Mouse (Mus musculus) limb, embryonic 10.5 days (tissue): Measurements from ENCODE around the gene Zfp454. TPM values are rescaled to one million over a fixed set of nuclear protein-coding genes. Genes with fewer than 3 reads are reported as not detected.
A peak's percentile ranks its signal among the peaks of the same experiment; 100 is the strongest.

Source experiments
- DNase-seq: peaks from one replicate; pipeline ENCODE4 v3.0.0-alpha.2; 2017; ENCODE audit warnings: low spot score
- H3K27ac ChIP-seq: fragments of 300-500 bp; sonication (generic); 2 replicates; pipeline ENCODE4 v1.5.1; 2016; ENCODE audit warnings: mild to moderate bottlenecking
- H3K27me3 ChIP-seq: fragments of 300-500 bp; sonication (generic); 2 replicates; pipeline ENCODE4 v1.6.1; 2016; ENCODE audit warnings: low read depth, mild to moderate bottlenecking; ENCODE audit not compliant: poor library complexity, severe bottlenecking
- H3K36me3 ChIP-seq: fragments of 300-500 bp; sonication (generic); 2 replicates; pipeline ENCODE4 v1.6.1; 2016; ENCODE audit warnings: mild to moderate bottlenecking, moderate library complexity
- H3K4me1 ChIP-seq: fragments of 300-500 bp; sonication (generic); 2 replicates; pipeline ENCODE4 v1.6.1; 2016
- H3K4me3 ChIP-seq: fragments of 300-500 bp; sonication (generic); 2 replicates; pipeline ENCODE4 v1.5.1; 2016; ENCODE audit warnings: mild to moderate bottlenecking, moderate library complexity
- H3K9me3 ChIP-seq: fragments of 300-500 bp; sonication (generic); replicated peaks from 2 replicates; pipeline ENCODE4 v1.6.1; 2016; ENCODE audit warnings: mild to moderate bottlenecking
- WGBS: fragments of 180-500 bp; shearing (Covaris S2); methylation state at CpG from one replicate; pipeline ENCODE4 v1.1.7; 2016; 5-methylcytosine and 5-hydroxymethylcytosine counted together
- polyA plus RNA-seq: library from polyadenylated mRNA; unstranded; fragments of >200 nt; fragmentation: Nextera tagmentation; extraction: Ambion mirVana; gene quantifications from 2 replicates; pipeline ENCODE4 v1.2.1, GENCODE M21; 2016

Zfp454 gene
- polyA plus RNA-seq, result 13.2 and 14.0 TPM in 2 replicates

- Histone ChIP-seq H3K27ac (peak within 1 kb of the TSS; percentile 86), H3K36me3 (peaks cover 34% of the 10 kb centered on the region), H3K9me3 (no peaks in the 10 kb centered on the region), H3K27me3 (no peaks in the 10 kb centered on the region), H3K4me3 (peak within 1 kb of the TSS; percentile 60), H3K4me1 (peaks cover 17% of the 10 kb centered on the region)
- 7% methylated on average over 26 of the region's 26 CpGs for WGBS
- DNase-seq, result peak; percentile 86
Observed at GRCm38 (mm10) chr11:50887390-50888128, at the start of gene Zfp454. TSS of gene Zfp454 (minus strand) at chr11:50887651.

- Histone ChIP-seq H3K4me1 (peaks cover 12% of the 10 kb centered on the region), H3K9me3 (no peaks in the 10 kb centered on the region), H3K27me3 (peaks cover 20% of the 10 kb centered on the region), H3K27ac (0 out of 2 replicates have a peak overlapping the region, but pooled peaks have one; percentile 83), H3K36me3 (no peaks in the 10 kb centered on the region), H3K4me3 (peak overlapping the region; percentile 80)
- 95% methylated on average over 1 of the region's 1 CpGs for WGBS
- no peak for DNase-seq
Observed at GRCm38 (mm10) chr11:50932040-50932439, 44.6 kb upstream of the Zfp454 start.

- no peaks in the 10 kb centered on the region for H3K36me3 ChIP-seq
- H3K27me3 ChIP-seq, result peaks cover 20% of the 10 kb centered on the region
- H3K4me1 ChIP-seq, result peaks cover 12% of the 10 kb centered on the region
- DNase-seq, result peak; percentile 87
- WGBS, result under 1% methylated on average over 18 of the region's 18 CpGs
- H3K27ac ChIP-seq, result peak within 1 kb of the TSS; percentile 83
- H3K9me3 ChIP-seq, result no peaks in the 10 kb centered on the region
- peak within 1 kb of the TSS; percentile 80 for H3K4me3 ChIP-seq
Observed at GRCm38 (mm10) chr11:50931451-50931866, 44.0 kb upstream of the Zfp454 start, which contains the start of gene Zfp354b. TSS of gene Zfp354b (minus strand) at chr11:50931633.

GRCm38 (mm10) chr11:50931021-50931420 lies 43.6 kb upstream of the Zfp454 start:
- peaks cover 20% of the 10 kb centered on the region for H3K27me3 ChIP-seq
- H3K4me3 ChIP-seq, result peak overlapping the region; percentile 80
- H3K4me1 ChIP-seq, result peaks cover 12% of the 10 kb centered on the region
- DNase-seq, result peak; percentile 52
- H3K9me3 ChIP-seq, result no peaks in the 10 kb centered on the region
- peak overlapping the region; percentile 83 for H3K27ac ChIP-seq
- no peaks in the 10 kb centered on the region for H3K36me3 ChIP-seq
- 2% methylated on average over 16 of the region's 16 CpGs for WGBS

GRCm38 (mm10) chr11:50930469-50931014 lies 43.1 kb upstream of the Zfp454 start:
- Histone ChIP-seq H3K36me3 (no peaks in the 10 kb centered on the region), H3K27ac (peak overlapping the region; percentile 83; the same call in 1 of the 2 replicates), H3K4me1 (peaks cover 12% of the 10 kb centered on the region), H3K4me3 (peak overlapping the region; percentile 80), H3K27me3 (peaks cover 20% of the 10 kb centered on the region), H3K9me3 (no peaks in the 10 kb centered on the region)
- no peak for DNase-seq
- WGBS, result 31% methylated on average over 14 of the region's 14 CpGs

- Histone ChIP-seq H3K27me3 (no peaks in the 10 kb centered on the region), H3K9me3 (no peaks in the 10 kb centered on the region), H3K4me3 (peak within 1 kb of the TSS; percentile 77), H3K4me1 (0 out of 2 replicates have a peak, but pooled peaks cover 3% of the 10 kb centered on the region), H3K36me3 (peaks cover 41% of the 10 kb centered on the region), H3K27ac (peak within 1 kb of the TSS; percentile 96)
- peak; percentile 89 for DNase-seq
- WGBS, result under 1% methylated on average over 47 of the region's 47 CpGs
Observed at GRCm38 (mm10) chr11:50915671-50916320, 28.3 kb upstream of the Zfp454 start, which contains the start of gene Zfp2. TSS of gene Zfp2 (minus strand) at chr11:50916165.

GRCm38 (mm10) chr11:50914461-50914860 lies 27.0 kb upstream of the Zfp454 start:
- DNase-seq, result no peak
- Histone ChIP-seq H3K4me3 (no peak overlapping the region), H3K27me3 (no peaks in the 10 kb centered on the region), H3K9me3 (no peaks in the 10 kb centered on the region), H3K36me3 (peaks cover 54% of the 10 kb centered on the region), H3K4me1 (0 out of 2 replicates have a peak, but pooled peaks cover 3% of the 10 kb centered on the region), H3K27ac (no peak overlapping the region)
- WGBS, result 92% methylated on average over 3 of the region's 3 CpGs

- peaks cover 66% of the 10 kb centered on the region for H3K36me3 ChIP-seq
- no peak for DNase-seq
Observed at GRCm38 (mm10) chr11:50913301-50913700, 25.9 kb upstream of the Zfp454 start.

GRCm38 (mm10) chr11:50908136-50908535 lies 20.7 kb upstream of the Zfp454 start:
- H3K27ac ChIP-seq, result no peak overlapping the region
- peaks cover 12% of the 10 kb centered on the region; the same call in 1 of the 2 replicates for H3K9me3 ChIP-seq
- WGBS, result 93% methylated on average over 5 of the region's 5 CpGs
- DNase-seq, result no peak
- H3K27me3 ChIP-seq, result no peaks in the 10 kb centered on the region
- peaks cover 100% of the 10 kb centered on the region for H3K36me3 ChIP-seq
- H3K4me3 ChIP-seq, result no peak overlapping the region
- no peaks in the 10 kb centered on the region for H3K4me1 ChIP-seq

More at GRCm38 (mm10) chr11:50913301-50913700, 25.9 kb upstream of the Zfp454 start:
- Histone ChIP-seq H3K4me1 (0 out of 2 replicates have a peak, but pooled peaks cover 3% of the 10 kb centered on the region), H3K27ac (no peak overlapping the region), H3K27me3 (no peaks in the 10 kb centered on the region), H3K9me3 (no peaks in the 10 kb centered on the region), H3K4me3 (no peak overlapping the region)
- 87% methylated on average over 1 of the region's 1 CpGs for WGBS

- no peak overlapping the region for H3K27ac ChIP-seq
- peaks cover 38% of the 10 kb centered on the region for H3K9me3 ChIP-seq
- H3K36me3 ChIP-seq, result peaks cover 42% of the 10 kb centered on the region
- no peaks in the 10 kb centered on the region for H3K4me1 ChIP-seq
- H3K27me3 ChIP-seq, result no peaks in the 10 kb centered on the region
- H3K4me3 ChIP-seq, result no peak overlapping the region
- DNase-seq, result no peak
- 83% methylated on average over 1 of the region's 1 CpGs for WGBS
Observed at GRCm38 (mm10) chr11:50897359-50897758, 9.9 kb upstream of the Zfp454 start.

- Histone ChIP-seq H3K4me3 (no peak overlapping the region), H3K9me3 (peaks cover 6% of the 10 kb centered on the region; the same call in 1 of the 2 replicates), H3K36me3 (no peaks in the 10 kb centered on the region), H3K4me1 (peaks cover 6% of the 10 kb centered on the region; the same call in 1 of the 2 replicates), H3K27me3 (no peaks in the 10 kb centered on the region), H3K27ac (no peak overlapping the region)
- WGBS, result 47% methylated on average over 2 of the region's 2 CpGs
- DNase-seq, result peak; percentile 35
Observed at GRCm38 (mm10) chr11:50892441-50892840, 5.0 kb upstream of the Zfp454 start.

- Histone ChIP-seq H3K4me1 (peaks cover 17% of the 10 kb centered on the region), H3K4me3 (peak overlapping the region; percentile 60), H3K9me3 (no peaks in the 10 kb centered on the region), H3K36me3 (peaks cover 40% of the 10 kb centered on the region), H3K27ac (peak overlapping the region; percentile 86), H3K27me3 (no peaks in the 10 kb centered on the region)
- WGBS, result 21% methylated on average over 10 of the region's 10 CpGs
- no peak for DNase-seq
Observed at GRCm38 (mm10) chr11:50886933-50887293, 538 bp downstream of the Zfp454 start.
